Mouse (Mus musculus) spleen, postnatal 4 days (tissue): ENCODE data around the gene Ninj2.

Source experiments
- DNase-seq, 2 experiments: peaks; one replicate each; pipeline ENCODE4 v3.0.0; 2022; ENCODE audit warnings: low spot score in 2 of 2

Gene Ninj2

GRCm38 (mm10) chr6:120134748-120135147 lies 41.6 kb downstream of the Ninj2 start:
- DNase-seq = no peak

- no peak for DNase-seq
Measured at GRCm38 (mm10) chr6:120145439-120145838, 52.3 kb downstream of the Ninj2 start.

DNA sequence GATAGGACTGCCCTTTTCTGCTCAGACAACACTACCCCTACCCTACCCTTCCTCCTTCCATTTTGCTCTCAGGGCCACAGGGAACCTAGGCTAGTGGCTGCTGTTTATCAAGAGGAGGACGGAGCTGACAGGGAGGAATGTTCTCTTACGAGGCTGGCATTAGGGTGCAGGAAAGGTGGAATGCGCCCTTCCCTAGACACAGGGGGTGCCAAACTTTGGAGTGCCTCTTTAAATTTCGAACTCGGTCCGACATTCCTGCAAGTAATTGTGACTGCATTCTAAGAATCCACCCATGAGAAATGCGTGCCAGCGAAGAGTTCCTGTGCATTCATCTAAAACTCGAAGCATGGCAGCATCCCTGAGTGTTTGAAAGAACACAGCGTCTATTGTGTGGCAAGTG lies 53.5 kb downstream of the Ninj2 start:
- DNase-seq = no peak

DNA sequence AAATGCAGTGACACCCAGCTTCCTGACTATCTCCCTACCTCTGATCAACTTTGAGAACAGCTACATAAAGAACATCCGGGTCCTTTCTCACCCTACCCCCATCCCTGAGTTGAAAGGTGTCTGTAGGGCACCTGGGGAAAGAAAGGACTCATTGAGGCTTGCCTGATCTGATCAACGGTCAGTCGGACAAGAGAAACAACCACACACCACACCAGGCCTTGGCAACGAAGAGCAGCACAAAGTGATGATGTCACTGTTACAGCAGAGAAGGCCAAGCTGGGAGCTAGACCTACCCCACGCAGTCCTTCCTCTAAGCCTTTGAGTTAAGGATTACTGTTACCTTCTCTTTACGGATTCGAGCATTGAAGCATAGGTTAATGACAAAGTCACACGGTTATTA lies 54.3 kb downstream of the Ninj2 start:
- no peak for DNase-seq

DNA sequence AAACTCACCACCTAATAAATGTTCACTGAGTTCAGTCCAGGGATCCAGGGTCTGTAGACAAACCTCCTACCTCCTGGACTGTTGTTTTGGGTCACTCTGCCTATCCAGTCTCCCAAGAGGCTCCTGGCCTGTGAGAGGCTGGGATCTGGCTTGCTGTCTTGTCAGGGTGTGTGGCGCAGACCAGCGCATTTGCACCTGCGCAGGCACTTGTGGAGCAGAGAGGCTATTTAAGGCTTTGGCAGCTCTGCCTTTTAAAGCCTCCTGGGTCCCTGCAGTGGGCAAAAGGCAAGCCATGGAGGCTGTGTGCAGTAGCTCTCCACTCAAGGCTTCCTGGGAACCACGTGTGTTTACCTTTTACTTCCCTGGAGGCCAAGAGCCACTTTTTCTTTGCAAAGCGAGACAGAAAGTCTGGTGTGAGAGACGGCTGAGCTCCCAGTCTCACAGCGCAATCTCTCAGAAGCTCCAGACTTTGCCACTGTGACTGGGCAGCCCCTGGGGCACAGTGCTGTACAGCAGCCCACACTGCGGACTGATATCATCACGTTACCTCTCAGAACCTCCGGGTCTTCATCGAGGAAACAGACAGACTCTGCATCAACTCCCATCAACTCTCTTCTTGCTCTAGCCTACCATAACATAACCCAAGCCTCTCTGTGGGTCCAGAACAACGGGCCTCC lies 55.7 kb downstream of the Ninj2 start:
- no peak for DNase-seq

- DNase-seq = no peak
Measured at GRCm38 (mm10) chr6:120149458-120150120, 56.4 kb downstream of the Ninj2 start.

DNA sequence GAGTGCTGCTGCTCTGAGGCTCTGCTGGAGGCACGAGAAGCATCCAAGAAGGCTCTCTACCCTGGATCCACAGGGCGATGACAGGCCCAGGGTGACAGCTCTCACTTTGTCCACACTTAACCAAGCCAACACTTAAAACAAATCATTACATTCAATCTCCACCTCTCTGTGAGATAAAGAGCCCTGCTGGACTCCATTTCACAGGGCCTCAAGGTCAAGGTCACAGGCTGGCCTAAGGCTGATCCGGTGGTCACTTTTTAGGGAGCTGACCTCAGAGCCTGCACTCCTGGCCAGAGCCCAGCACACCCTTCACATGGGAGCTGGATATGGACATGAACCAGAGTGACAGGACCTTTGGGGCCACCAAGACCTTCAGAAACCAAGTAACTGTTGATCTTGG lies 57.1 kb downstream of the Ninj2 start:
- no peak for DNase-seq

DNA sequence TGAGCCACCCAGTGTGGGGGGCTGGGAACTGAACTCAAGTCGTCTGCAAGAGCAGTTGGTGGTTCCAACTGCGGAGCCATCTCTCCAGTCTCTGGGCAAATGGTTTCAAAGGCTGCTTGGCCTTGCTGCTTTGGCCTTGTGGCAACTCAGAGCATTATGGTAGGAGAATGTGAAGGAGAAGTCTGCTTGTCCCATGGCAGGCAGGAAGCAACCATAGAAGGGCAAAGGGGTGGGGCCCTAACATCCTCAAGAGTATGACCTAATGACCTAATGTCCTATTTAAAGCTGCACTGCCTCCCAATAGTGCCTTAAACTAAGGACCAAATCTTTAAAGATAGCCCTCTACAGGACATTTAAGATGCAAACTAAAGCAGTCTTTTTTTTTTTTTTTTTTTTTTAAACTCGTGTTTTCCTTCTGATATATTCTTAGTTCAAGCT lies 58.5 kb downstream of the Ninj2 start:
- peak in 1 of 2 experiments; percentile 39 for DNase-seq

GRCm38 (mm10) chr6:120152739-120153696 lies 59.9 kb downstream of the Ninj2 start:
- DNase-seq = no peak

DNA sequence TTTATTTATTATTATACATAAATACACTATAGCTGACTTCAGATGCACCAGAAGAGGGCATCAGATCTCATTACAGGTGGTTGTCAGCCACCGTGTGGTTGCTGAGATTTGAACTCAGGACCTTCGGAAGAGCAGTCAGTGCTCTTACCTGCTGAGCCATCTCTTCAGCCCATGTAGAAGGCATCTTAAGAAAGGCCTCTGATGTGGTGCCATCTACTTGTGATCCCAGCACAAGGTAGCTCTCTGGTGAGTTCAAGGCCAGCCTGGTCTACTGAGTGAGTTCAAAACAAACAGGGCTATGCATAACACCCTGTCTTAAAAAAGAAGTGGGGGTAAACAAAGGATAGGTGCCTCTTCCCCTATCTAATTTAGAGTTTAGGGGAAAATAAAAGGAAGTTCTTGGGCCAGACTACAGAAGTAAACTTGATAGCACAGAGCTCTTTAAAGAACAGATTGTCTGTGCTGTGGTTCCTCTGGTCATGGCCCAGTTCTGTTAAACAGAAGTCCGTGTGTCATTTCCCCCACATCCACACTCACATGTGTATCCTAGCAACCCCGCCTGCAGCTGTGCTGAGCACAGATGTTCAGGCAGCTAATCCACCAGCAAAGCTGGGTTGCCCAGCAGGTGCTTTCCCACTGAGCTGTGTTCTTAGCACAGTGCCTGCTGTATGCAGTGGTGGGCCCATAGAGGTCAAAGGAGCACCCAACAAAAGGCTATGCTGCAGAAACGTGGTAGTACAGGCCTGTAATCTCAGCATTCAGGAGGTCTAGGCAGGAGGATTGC lies 61.6 kb downstream of the Ninj2 start:
- peak in 1 of 2 experiments; percentile 39 for DNase-seq

- no peak for DNase-seq
Measured at GRCm38 (mm10) chr6:120155510-120155909, 62.4 kb downstream of the Ninj2 start.

DNA sequence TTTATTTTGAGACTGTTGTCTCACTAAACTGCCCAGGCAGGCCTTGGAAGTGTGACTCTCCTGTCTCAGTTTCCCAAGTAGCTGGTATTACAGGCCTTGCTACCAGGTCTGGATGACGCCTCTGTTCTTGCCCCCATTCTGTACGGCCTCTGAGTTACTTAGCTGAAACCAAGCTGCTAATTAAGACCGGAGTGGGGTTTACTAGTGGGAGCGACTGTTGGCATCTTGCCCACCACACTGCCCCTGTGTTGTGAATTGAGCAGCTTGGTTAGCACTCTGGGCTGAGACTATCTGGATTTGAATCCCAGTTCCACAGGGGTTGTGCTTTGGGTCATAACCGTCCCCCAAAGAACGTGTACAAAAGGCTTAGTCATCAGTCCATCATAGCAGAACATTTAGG lies 64.3 kb downstream of the Ninj2 start:
- no peak for DNase-seq

GRCm38 (mm10) chr6:120159133-120159901 lies 66.2 kb downstream of the Ninj2 start:
- no peak for DNase-seq

DNA sequence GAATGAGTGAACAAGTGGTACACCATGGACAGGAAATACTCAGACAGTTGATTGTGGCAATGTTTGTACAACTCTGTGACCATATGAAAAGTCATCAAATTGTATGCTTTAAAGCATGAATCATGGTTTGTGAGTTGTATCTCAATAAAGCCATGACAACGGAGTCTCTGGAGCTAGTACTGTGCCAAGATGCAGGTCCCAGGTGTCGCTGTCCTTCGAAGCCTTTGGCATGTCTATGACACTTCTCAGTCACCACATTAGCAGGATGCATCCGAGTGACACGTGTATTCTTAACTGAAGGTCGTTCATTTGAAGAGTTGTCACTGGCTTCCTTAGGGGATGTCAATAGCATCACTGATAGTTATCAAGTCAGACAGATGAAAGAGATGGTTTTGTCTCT lies 69.8 kb downstream of the Ninj2 start:
- DNase-seq = no peak

DNA sequence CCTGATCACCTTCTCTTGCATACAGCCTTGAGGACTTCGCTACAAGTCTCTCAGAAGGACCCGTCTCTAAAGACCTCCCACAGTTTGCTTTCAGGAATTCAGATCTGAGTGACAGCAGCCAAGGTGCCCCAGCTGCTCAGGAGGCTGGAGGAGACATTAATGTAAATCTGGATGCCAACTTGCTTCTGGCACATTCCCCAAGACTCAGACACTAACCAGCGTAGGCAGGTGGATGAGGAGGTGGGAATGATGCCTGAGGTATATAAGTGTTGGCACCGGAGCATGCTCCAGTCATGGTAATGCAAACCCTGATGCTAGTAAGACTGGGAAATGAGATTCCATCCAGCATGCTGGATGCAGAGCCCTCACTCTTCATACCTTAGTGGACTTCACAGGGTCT lies 71.6 kb downstream of the Ninj2 start:
- DNase-seq = no peak

DNA sequence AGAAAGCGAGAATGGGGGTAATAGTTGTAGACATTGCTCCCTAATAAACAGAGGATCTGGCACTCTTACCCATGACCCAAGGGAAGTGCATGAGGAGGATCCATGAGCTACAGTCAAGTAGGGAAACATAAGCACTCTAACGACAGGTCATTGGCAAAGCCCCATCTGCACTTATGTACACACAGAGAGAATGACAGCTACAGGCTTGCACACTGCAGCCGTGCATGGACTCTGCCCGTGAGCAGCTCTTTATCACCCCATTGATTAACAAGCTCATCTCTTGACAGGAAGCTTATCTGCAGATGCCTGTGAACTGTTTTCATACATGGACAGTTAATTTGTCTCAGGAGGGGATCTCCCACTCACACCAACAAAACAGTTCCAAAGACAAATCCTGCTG lies 74.4 kb downstream of the Ninj2 start:
- no peak for DNase-seq

- no peak for DNase-seq
Measured at GRCm38 (mm10) chr6:120172294-120173017, 79.3 kb downstream of the Ninj2 start.

DNA sequence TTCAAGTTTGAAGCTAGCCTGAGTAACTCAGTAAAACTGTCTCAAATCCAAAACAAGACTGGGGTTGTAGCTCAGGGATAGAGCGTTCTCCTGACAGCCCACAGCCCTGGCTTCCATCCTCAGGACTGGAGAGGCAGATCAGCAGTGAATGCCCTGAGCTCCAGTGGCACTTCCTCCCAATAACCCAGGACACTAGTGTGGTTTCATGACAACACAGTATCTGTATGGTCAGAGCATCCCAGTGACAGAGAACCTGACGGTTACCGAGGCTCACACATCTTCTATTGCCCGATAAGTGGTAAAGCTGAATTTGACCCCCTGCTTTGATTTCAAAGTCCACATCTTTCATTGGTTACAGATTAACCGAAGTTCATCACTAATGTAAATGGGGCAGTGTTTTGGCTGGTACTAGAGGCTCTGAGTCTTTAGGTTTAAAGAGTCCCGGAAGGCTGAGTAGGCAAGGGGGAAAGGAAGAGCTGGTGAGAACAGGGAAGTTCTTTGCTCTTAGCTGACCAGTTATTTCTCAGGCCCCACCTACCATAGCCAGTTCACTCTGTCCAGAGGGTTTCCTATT lies 81.0 kb downstream of the Ninj2 start:
- DNase-seq = no peak

GRCm38 (mm10) chr6:120174602-120175115 lies 81.5 kb downstream of the Ninj2 start:
- DNase-seq = peak; percentile 85 to 88

GRCm38 (mm10) chr6:120175650-120176049 lies 82.5 kb downstream of the Ninj2 start:
- DNase-seq = no peak
